Mouse (Mus musculus): ENCODE data around the gene Gm20905.
"Not testable (repeated sequence)": the region's sequence is repeated elsewhere in the genome, so short reads cannot be mapped to it uniquely, and the experiment has no call there.

The Gm20905 gene

GRCm38 (mm10) chrY:37259503-37259902, at the start of gene Gm20905:
Gm20905 (minus strand) TSS chrY:37259603.
- DNase-seq (ENCODE audit: low read depth, low spot score) = not testable (repeated sequence)

All from ZHBTc4 (cell line).